Mouse (Mus musculus): ENCODE results near the gene Slc8a1. TPM values are rescaled to one million over a fixed set of nuclear protein-coding genes. Genes with fewer than 3 reads are reported as not detected.

Gene Slc8a1
- polyA plus RNA-seq, 1 experiment from 2014 or later, result 5.1 TPM

GRCm38 (mm10) chr17:81481843-81482490, 256.2 kb downstream of the Slc8a1 start:
- 89% methylated on average over 11 of the region's 11 CpGs for WGBS
- no peak overlapping the region for H3K4me3 ChIP-seq (replicated peaks)
- H3K27me3 ChIP-seq (replicated peaks), result no peaks in the 10 kb centered on the region
- no peaks in the 10 kb centered on the region for H3K36me3 ChIP-seq
- H3K9ac ChIP-seq, result no peak overlapping the region
- no peaks in the 10 kb centered on the region for H3K9me3 ChIP-seq
- H3K4me2 ChIP-seq (replicated peaks), result no peak overlapping the region
- no peaks in the 10 kb centered on the region for H3K4me1 ChIP-seq (replicated peaks)
- ATAC-seq, result no peak
- H3K27ac ChIP-seq, result no peak overlapping the region

- peak; percentile 39; the same call in 1 of the 2 replicates for ATAC-seq
- no peaks in the 10 kb centered on the region for H3K36me3 ChIP-seq
Observed at GRCm38 (mm10) chr17:81480351-81481161, 257.6 kb downstream of the Slc8a1 start.

GRCm38 (mm10) chr17:81479807-81480206, 258.4 kb downstream of the Slc8a1 start:
- no peak overlapping the region for H3K4me2 ChIP-seq (replicated peaks)
- no peak overlapping the region for H3K9ac ChIP-seq
- H3K27ac ChIP-seq, result no peak overlapping the region
- ATAC-seq, result no peak
- no peak overlapping the region for H3K4me3 ChIP-seq (replicated peaks)
- no peaks in the 10 kb centered on the region for H3K9me3 ChIP-seq
- no peaks in the 10 kb centered on the region for H3K4me1 ChIP-seq (replicated peaks)
- no peaks in the 10 kb centered on the region for H3K36me3 ChIP-seq
- H3K27me3 ChIP-seq (replicated peaks), result no peaks in the 10 kb centered on the region
- 65% methylated on average over 4 of the region's 4 CpGs for WGBS

More at GRCm38 (mm10) chr17:81480351-81481161, 257.6 kb downstream of the Slc8a1 start:
- Histone ChIP-seq H3K27me3 (replicated peaks) (no peaks in the 10 kb centered on the region), H3K4me3 (replicated peaks) (no peak overlapping the region), H3K4me1 (replicated peaks) (no peaks in the 10 kb centered on the region), H3K4me2 (replicated peaks) (no peak overlapping the region), H3K9ac (no peak overlapping the region), H3K9me3 (no peaks in the 10 kb centered on the region), H3K27ac (no peak overlapping the region)
- WGBS, result 76% methylated on average over 21 of the region's 21 CpGs

GRCm38 (mm10) chr17:81477420-81477819, 260.8 kb downstream of the Slc8a1 start:
- Histone ChIP-seq H3K27me3 (replicated peaks) (no peaks in the 10 kb centered on the region), H3K27ac (no peak overlapping the region), H3K9ac (no peak overlapping the region), H3K4me3 (replicated peaks) (no peak overlapping the region), H3K36me3 (no peaks in the 10 kb centered on the region), H3K4me2 (replicated peaks) (no peak overlapping the region), H3K4me1 (replicated peaks) (no peaks in the 10 kb centered on the region), H3K9me3 (no peaks in the 10 kb centered on the region)
- ATAC-seq, result no peak
- 79% methylated on average over 1 of the region's 1 CpGs for WGBS

- no peak for ATAC-seq
- Histone ChIP-seq H3K4me1 (replicated peaks) (no peaks in the 10 kb centered on the region), H3K27ac (no peak overlapping the region), H3K9ac (no peak overlapping the region), H3K4me2 (replicated peaks) (no peak overlapping the region), H3K36me3 (no peaks in the 10 kb centered on the region), H3K4me3 (replicated peaks) (no peak overlapping the region), H3K27me3 (replicated peaks) (no peaks in the 10 kb centered on the region), H3K9me3 (no peaks in the 10 kb centered on the region)
- WGBS, result 77% methylated on average over 3 of the region's 3 CpGs
Observed at GRCm38 (mm10) chr17:81473363-81473762, 264.8 kb downstream of the Slc8a1 start.

- Histone ChIP-seq H3K9me3 (no peaks in the 10 kb centered on the region), H3K27ac (no peak overlapping the region), H3K4me2 (replicated peaks) (no peak overlapping the region), H3K9ac (no peak overlapping the region), H3K36me3 (no peaks in the 10 kb centered on the region), H3K4me1 (replicated peaks) (no peaks in the 10 kb centered on the region), H3K4me3 (replicated peaks) (no peak overlapping the region), H3K27me3 (replicated peaks) (no peaks in the 10 kb centered on the region)
- 52% methylated on average over 5 of the region's 5 CpGs for WGBS
- ATAC-seq, result peak; percentile 59; the same call in 1 of the 2 replicates
Observed at GRCm38 (mm10) chr17:81468941-81469340, 269.2 kb downstream of the Slc8a1 start.

- 88% methylated on average over 3 of the region's 3 CpGs for WGBS
- Histone ChIP-seq H3K36me3 (no peaks in the 10 kb centered on the region), H3K9me3 (no peaks in the 10 kb centered on the region), H3K27me3 (replicated peaks) (no peaks in the 10 kb centered on the region), H3K4me3 (replicated peaks) (no peak overlapping the region), H3K27ac (no peak overlapping the region), H3K4me1 (replicated peaks) (no peaks in the 10 kb centered on the region), H3K4me2 (replicated peaks) (no peak overlapping the region), H3K9ac (no peak overlapping the region)
- no peak for ATAC-seq
Observed at GRCm38 (mm10) chr17:81459379-81459778, 278.8 kb downstream of the Slc8a1 start.

GRCm38 (mm10) chr17:81455977-81456376, 282.2 kb downstream of the Slc8a1 start:
- WGBS, result 81% methylated on average over 7 of the region's 7 CpGs
- H3K4me2 ChIP-seq (replicated peaks), result no peak overlapping the region
- H3K9ac ChIP-seq, result no peak overlapping the region
- no peak overlapping the region for H3K27ac ChIP-seq
- no peaks in the 10 kb centered on the region for H3K27me3 ChIP-seq (replicated peaks)
- H3K4me3 ChIP-seq (replicated peaks), result no peak overlapping the region
- no peaks in the 10 kb centered on the region for H3K9me3 ChIP-seq
- no peaks in the 10 kb centered on the region for H3K4me1 ChIP-seq (replicated peaks)
- no peaks in the 10 kb centered on the region for H3K36me3 ChIP-seq
- ATAC-seq, result no peak

- H3K4me3 ChIP-seq (replicated peaks), result no peak overlapping the region
- no peaks in the 10 kb centered on the region for H3K36me3 ChIP-seq
- no peaks in the 10 kb centered on the region for H3K27me3 ChIP-seq (replicated peaks)
- H3K4me2 ChIP-seq (replicated peaks), result no peak overlapping the region
- H3K9ac ChIP-seq, result no peak overlapping the region
- WGBS, result 77% methylated on average over 3 of the region's 3 CpGs
- no peak overlapping the region for H3K27ac ChIP-seq
- H3K4me1 ChIP-seq (replicated peaks), result no peaks in the 10 kb centered on the region
- H3K9me3 ChIP-seq, result no peaks in the 10 kb centered on the region
- no peak for ATAC-seq
Observed at GRCm38 (mm10) chr17:81455269-81455668, 282.9 kb downstream of the Slc8a1 start.

- Histone ChIP-seq H3K4me1 (replicated peaks) (no peaks in the 10 kb centered on the region), H3K27ac (no peak within 1 kb of the TSS), H3K9ac (no peak within 1 kb of the TSS), H3K36me3 (no peaks in the 10 kb centered on the region), H3K4me3 (replicated peaks) (no peak within 1 kb of the TSS), H3K4me2 (replicated peaks) (no peak within 1 kb of the TSS), H3K27me3 (replicated peaks) (no peaks in the 10 kb centered on the region), H3K9me3 (no peaks in the 10 kb centered on the region)
- ATAC-seq, result no peak
Observed at GRCm38 (mm10) chr17:81441463-81441862, 296.7 kb downstream of the Slc8a1 start, which contains the start of gene Gm11096. Gene Gm11096, plus strand, starts transcription at chr17:81441763.

- Histone ChIP-seq H3K36me3 (no peaks in the 10 kb centered on the region), H3K9me3 (no peaks in the 10 kb centered on the region), H3K4me3 (replicated peaks) (no peak overlapping the region), H3K4me1 (replicated peaks) (no peaks in the 10 kb centered on the region), H3K27ac (no peak overlapping the region), H3K4me2 (replicated peaks) (no peak overlapping the region), H3K9ac (no peak overlapping the region), H3K27me3 (replicated peaks) (no peaks in the 10 kb centered on the region)
- ATAC-seq, result no peak
- WGBS, result 34% methylated on average over 5 of the region's 5 CpGs
Observed at GRCm38 (mm10) chr17:81433148-81433547, 305.0 kb downstream of the Slc8a1 start.

- WGBS, result 78% methylated on average over 2 of the region's 2 CpGs
- no peak overlapping the region for H3K27ac ChIP-seq
- no peak overlapping the region for H3K4me3 ChIP-seq (replicated peaks)
- H3K27me3 ChIP-seq (replicated peaks), result no peaks in the 10 kb centered on the region
- no peak overlapping the region for H3K9ac ChIP-seq
- no peaks in the 10 kb centered on the region for H3K4me1 ChIP-seq (replicated peaks)
- ATAC-seq, result no peak
- H3K9me3 ChIP-seq, result no peaks in the 10 kb centered on the region
- no peaks in the 10 kb centered on the region for H3K36me3 ChIP-seq
- H3K4me2 ChIP-seq (replicated peaks), result no peak overlapping the region
Observed at GRCm38 (mm10) chr17:81432733-81433132, 305.4 kb downstream of the Slc8a1 start.

- no peak overlapping the region for H3K4me3 ChIP-seq (replicated peaks)
- no peaks in the 10 kb centered on the region for H3K4me1 ChIP-seq (replicated peaks)
- WGBS, result 82% methylated on average over 7 of the region's 7 CpGs
- H3K9ac ChIP-seq, result no peak overlapping the region
- no peak overlapping the region for H3K27ac ChIP-seq
- no peak overlapping the region for H3K4me2 ChIP-seq (replicated peaks)
- no peak for ATAC-seq
- H3K36me3 ChIP-seq, result no peaks in the 10 kb centered on the region
- no peaks in the 10 kb centered on the region for H3K27me3 ChIP-seq (replicated peaks)
- no peaks in the 10 kb centered on the region for H3K9me3 ChIP-seq
Observed at GRCm38 (mm10) chr17:81427245-81427644, 310.9 kb downstream of the Slc8a1 start.
